Mouse (Mus musculus): ENCODE data around the gene Psmd14. TPM values are rescaled to one million over a fixed set of nuclear protein-coding genes. Genes with fewer than 3 reads are reported as not detected.

Gene Psmd14
- polyA plus RNA-seq, 1 experiment from 2014 or later, result 184 TPM

DNA sequence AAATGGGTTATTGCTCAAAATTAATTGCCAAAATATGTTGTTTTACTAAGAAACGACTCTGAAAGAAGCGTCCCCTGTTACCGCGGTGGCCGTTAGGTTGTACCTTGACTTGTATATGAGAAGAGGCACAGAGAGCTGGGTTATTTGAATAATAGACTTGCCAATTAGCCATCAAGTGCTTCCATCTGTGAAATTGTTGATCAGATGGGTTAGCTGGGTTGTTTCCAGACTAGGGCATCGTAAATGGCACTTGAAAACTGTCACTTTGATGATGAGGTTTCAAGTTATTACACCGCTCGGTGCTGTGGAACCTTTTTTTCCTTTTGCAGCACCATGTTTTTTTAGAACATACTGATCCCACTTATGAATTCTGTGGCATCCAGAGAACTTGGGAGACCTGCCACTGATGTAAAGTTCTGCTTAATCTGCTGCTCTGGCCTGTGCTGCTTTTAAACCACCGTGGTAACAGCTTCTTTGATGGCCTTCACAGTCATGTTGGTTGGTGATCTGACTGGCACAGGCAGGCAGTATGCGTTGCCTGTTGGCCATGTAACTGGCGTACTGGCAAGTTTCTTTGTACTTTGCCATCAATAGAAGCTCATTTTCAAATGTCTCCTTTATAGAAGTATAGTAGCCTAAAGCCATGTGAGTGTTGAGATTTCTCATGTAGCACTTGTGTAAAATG lies 21.4 kb downstream of the Psmd14 start:
- Histone ChIP-seq H3K36me3 (peaks cover 7% of the 10 kb centered on the region; the same call in 1 of the 2 replicates), H3K4me3 (no peak overlapping the region), H3K4me1 (no peaks in the 10 kb centered on the region), H3K9me3 (no peaks in the 10 kb centered on the region), H3K9ac (no peak overlapping the region), H3K4me2 (replicated peaks) (no peak overlapping the region), H3K27ac (no peak overlapping the region), H3K27me3 (no peaks in the 10 kb centered on the region)
- ATAC-seq (ENCODE audit: low FRiP score, low read depth), result no peak
- WGBS, result 78% methylated on average over 11 of the region's 11 CpGs

DNA sequence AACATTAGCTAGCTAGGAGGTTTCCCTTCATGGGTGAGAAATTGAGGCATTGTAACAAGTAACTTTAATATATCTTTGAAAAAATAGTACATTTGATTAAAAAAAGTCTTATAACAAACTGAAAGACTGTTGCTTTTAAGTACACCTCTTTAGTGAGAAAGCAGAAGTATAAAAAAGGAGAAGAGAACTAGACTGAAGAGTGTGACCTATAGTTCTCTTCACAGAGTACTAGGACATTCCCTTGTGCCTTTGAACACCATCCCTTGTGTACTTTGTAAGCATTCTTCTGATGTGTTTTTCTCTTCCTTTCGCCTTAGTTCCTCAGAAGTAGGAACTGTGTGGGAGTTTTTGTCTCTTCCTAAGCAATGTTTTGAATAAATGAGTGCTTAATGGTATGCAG lies 22.7 kb downstream of the Psmd14 start:
- no peak overlapping the region for H3K4me2 ChIP-seq (replicated peaks)
- no peaks in the 10 kb centered on the region for H3K4me1 ChIP-seq
- H3K4me3 ChIP-seq, result no peak overlapping the region
- peaks cover 7% of the 10 kb centered on the region; the same call in 1 of the 2 replicates for H3K36me3 ChIP-seq
- no peak overlapping the region for H3K27ac ChIP-seq
- no peak overlapping the region for H3K9ac ChIP-seq
- H3K27me3 ChIP-seq, result no peaks in the 10 kb centered on the region
- WGBS, result 83% methylated on average over 1 of the region's 1 CpGs
- H3K9me3 ChIP-seq, result no peaks in the 10 kb centered on the region
- no peak for ATAC-seq (ENCODE audit: low FRiP score, low read depth)

DNA sequence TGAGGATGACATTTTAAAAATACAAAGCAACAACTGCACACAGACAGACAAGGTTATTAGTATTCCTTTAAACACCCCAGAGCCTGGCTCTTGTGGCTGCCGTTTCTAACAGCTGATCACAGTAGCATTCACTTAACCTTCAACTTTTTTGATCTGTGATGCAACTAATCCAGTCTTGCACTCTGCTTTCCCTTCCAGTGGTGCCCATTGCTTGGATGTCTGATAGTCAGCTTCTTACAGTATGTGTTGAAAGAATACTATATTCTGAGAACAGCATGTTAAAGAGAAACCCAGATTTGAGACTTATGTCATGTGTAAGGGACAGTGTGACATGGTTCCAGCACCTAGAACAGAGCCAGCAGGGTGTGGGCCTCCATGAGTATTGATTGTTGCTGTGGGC lies 34.6 kb downstream of the Psmd14 start:
- Histone ChIP-seq H3K4me2 (replicated peaks) (no peak overlapping the region), H3K9me3 (no peaks in the 10 kb centered on the region), H3K4me1 (no peaks in the 10 kb centered on the region), H3K9ac (no peak overlapping the region), H3K4me3 (no peak overlapping the region), H3K27ac (no peak overlapping the region), H3K36me3 (peaks cover 3% of the 10 kb centered on the region; the same call in 1 of the 2 replicates), H3K27me3 (no peaks in the 10 kb centered on the region)
- WGBS, result 64% methylated on average over 1 of the region's 1 CpGs
- ATAC-seq (ENCODE audit: low FRiP score, low read depth), result no peak

DNA sequence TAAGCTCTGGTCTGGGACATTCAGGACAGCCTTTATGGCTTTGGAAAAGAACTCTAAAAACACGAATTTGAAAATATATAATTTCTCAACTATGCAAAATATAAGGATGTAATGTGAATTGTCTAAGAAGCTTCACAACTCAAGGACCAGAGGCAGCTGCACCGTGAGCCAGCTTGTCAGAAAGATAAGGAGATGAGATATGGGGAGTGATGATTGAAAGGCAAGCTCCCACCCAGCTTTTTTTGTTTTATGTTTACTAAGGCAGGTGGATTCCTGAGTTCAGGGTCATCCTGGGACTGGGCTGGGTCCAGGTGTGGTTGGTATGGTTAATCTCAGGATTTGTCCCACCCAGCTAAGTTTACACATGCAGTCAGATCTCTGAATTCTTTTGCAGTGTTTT lies 35.1 kb downstream of the Psmd14 start:
- no peak overlapping the region for H3K4me2 ChIP-seq (replicated peaks)
- H3K27ac ChIP-seq, result no peak overlapping the region
- no peaks in the 10 kb centered on the region for H3K9me3 ChIP-seq
- no peak overlapping the region for H3K4me3 ChIP-seq
- no peak for ATAC-seq (ENCODE audit: low FRiP score, low read depth)
- H3K4me1 ChIP-seq, result 0 out of 2 replicates have a peak, but pooled peaks cover 3% of the 10 kb centered on the region
- no peaks in the 10 kb centered on the region for H3K27me3 ChIP-seq
- no peak overlapping the region for H3K9ac ChIP-seq
- WGBS, result 72% methylated on average over 2 of the region's 2 CpGs
- peaks cover 3% of the 10 kb centered on the region; the same call in 1 of the 2 replicates for H3K36me3 ChIP-seq

DNA sequence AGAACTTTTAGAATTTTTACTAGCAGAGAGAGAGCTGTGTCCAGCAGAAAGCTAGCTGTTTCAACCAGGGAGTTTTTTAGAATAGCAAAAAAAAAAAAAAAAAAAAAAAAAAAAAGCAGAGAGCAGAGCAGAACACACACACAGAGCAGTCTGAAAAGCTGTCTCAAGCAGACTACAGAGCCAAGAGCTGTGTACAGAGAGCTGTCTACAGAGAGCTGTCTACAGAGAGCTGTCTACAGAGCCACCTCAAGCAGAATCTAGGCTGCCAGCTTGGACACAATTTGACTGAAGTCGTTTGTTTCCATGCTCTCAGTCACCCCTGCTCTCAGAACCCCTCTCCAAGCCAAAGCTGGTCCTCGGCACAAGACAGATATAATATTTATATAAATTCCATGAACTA lies 35.9 kb downstream of the Psmd14 start:
- Histone ChIP-seq H3K4me2 (replicated peaks) (no peak overlapping the region), H3K9ac (no peak overlapping the region), H3K36me3 (peaks cover 3% of the 10 kb centered on the region; the same call in 1 of the 2 replicates), H3K4me1 (0 out of 2 replicates have a peak, but pooled peaks cover 3% of the 10 kb centered on the region), H3K9me3 (no peaks in the 10 kb centered on the region), H3K4me3 (no peak overlapping the region), H3K27ac (no peak overlapping the region), H3K27me3 (no peaks in the 10 kb centered on the region)
- ATAC-seq (ENCODE audit: low FRiP score, low read depth), result no peak
- WGBS, result 68% methylated on average over 2 of the region's 2 CpGs

DNA sequence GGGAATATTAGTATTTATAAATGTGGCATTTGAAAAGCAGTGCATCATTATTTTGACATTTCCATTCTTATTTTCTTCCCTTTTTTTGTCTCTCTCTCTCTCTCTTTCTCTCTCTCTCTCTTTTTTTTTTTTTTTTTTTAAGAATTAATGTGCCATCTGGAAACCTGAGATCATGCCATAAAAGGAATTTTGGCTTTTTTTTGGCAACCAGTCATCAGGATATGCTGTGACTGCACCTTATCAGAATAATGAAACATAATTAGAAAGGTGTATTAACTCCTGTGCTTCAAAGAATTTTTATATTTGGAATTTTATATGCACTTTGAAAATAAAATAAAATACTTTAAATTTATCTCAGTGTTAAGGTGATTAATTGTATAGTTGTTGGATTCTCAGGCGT lies 39.2 kb downstream of the Psmd14 start:
- Histone ChIP-seq H3K9me3 (no peaks in the 10 kb centered on the region), H3K9ac (no peak overlapping the region), H3K36me3 (no peaks in the 10 kb centered on the region), H3K4me3 (no peak overlapping the region), H3K27ac (no peak overlapping the region), H3K4me2 (replicated peaks) (no peak overlapping the region), H3K4me1 (0 out of 2 replicates have a peak, but pooled peaks cover 3% of the 10 kb centered on the region), H3K27me3 (no peaks in the 10 kb centered on the region)
- no peak for ATAC-seq (ENCODE audit: low FRiP score, low read depth)
- 57% methylated on average over 1 of the region's 1 CpGs for WGBS

DNA sequence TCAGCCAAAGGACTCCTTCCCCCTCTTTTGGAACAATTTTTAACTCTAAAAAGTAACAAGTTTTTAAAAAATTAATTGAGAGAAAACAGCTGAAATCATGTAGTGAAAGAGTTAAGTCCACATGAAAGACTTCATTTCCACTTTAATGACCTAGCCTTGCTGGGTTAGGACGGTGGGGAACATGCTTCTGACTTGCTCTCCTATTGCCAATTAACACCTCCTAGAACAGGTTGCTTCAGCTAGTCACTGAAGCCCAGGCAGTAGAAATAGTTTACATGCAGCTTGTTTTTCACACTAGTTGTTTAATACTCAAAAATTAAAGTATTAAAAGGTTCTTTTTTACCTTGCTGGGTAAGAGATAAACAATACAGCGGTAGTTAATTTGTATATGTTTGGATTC lies 39.8 kb downstream of the Psmd14 start:
- 41% methylated on average over 2 of the region's 2 CpGs for WGBS
- no peaks in the 10 kb centered on the region for H3K9me3 ChIP-seq
- no peaks in the 10 kb centered on the region for H3K36me3 ChIP-seq
- no peak overlapping the region for H3K4me3 ChIP-seq
- H3K27me3 ChIP-seq, result no peaks in the 10 kb centered on the region
- no peak overlapping the region for H3K9ac ChIP-seq
- ATAC-seq (ENCODE audit: low FRiP score, low read depth), result no peak
- no peak overlapping the region for H3K27ac ChIP-seq
- H3K4me2 ChIP-seq (replicated peaks), result no peak overlapping the region
- 0 out of 2 replicates have a peak, but pooled peaks cover 3% of the 10 kb centered on the region for H3K4me1 ChIP-seq

DNA sequence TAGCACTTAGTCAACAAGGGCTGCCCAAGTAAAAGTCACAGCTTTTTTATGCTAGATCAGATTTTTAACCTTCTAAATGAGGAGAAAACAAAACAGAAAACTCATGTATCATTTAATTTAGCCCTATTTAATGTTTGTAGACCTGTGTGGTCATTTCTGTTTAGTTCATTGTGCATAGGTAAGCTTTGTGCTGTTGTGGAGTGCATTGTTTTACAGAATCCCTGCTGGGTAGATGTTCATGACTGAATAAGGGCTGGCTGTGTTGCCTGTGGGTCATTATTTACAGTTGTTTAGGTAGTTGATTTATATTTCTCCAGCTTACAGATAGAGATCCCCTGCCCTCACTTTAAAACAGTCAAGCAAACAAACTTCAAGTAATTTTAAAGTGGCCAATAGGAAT lies 40.9 kb downstream of the Psmd14 start:
- Histone ChIP-seq H3K9ac (no peak overlapping the region), H3K9me3 (no peaks in the 10 kb centered on the region), H3K36me3 (no peaks in the 10 kb centered on the region), H3K4me2 (replicated peaks) (no peak overlapping the region), H3K4me3 (no peak overlapping the region), H3K27ac (no peak overlapping the region), H3K4me1 (0 out of 2 replicates have a peak, but pooled peaks cover 3% of the 10 kb centered on the region), H3K27me3 (no peaks in the 10 kb centered on the region)
- ATAC-seq (ENCODE audit: low FRiP score, low read depth), result no peak

DNA sequence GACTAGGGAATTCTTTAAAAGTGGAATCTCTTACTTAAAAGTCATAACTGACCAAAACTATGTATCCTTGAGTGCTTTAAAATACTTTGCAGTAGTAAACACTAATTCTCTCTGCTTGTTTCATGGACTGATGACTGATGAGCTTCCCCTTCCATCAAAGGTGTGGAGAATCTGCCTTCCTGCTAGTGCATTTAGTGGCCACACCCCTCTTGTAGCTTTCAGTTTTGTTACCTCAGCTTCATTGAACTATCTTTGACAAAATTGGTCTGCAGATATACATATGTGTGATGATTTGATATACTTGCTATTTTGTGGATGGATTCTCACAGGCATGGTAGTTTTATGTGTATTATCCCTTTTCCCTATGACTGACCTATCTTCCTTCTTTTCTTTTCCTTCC lies 43.5 kb downstream of the Psmd14 start:
- no peaks in the 10 kb centered on the region for H3K9me3 ChIP-seq
- H3K4me3 ChIP-seq, result no peak overlapping the region
- H3K4me1 ChIP-seq, result 0 out of 2 replicates have a peak, but pooled peaks cover 3% of the 10 kb centered on the region
- H3K36me3 ChIP-seq, result no peaks in the 10 kb centered on the region
- ATAC-seq (ENCODE audit: low FRiP score, low read depth), result no peak
- H3K4me2 ChIP-seq (replicated peaks), result no peak overlapping the region
- no peak overlapping the region for H3K9ac ChIP-seq
- H3K27me3 ChIP-seq, result no peaks in the 10 kb centered on the region
- H3K27ac ChIP-seq, result no peak overlapping the region

DNA sequence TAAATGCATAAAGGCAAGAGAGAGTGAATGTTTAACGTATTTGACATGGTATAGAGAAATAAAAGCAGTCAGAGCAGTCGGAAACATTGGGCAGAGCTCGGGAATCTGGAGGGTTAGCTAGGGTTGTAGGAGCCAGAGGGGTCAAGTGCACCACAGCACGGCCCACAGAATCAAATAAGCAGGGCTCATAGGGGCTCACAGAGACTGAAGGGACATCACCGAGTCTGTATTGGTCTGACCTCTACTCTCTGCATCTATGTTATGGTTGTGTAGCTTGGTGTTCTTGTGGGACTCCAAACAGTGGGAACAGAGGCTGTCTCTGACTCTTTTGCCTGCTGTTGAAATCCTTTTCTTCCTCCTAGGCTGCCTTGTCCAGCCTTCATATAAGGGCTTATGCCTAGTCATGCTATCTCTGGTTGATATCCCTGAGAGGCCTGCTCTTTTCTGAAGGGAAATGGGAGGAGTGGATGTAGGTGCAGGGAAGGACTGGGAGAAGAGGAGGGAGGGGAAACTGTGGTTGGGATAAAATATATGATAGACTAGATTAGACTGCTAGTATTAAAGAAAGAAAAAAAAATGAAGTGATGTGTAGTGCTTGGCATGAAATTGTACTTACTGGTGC lies 47.9 kb downstream of the Psmd14 start:
- H3K4me1 ChIP-seq, result no peaks in the 10 kb centered on the region
- no peak overlapping the region for H3K9ac ChIP-seq
- H3K9me3 ChIP-seq, result no peaks in the 10 kb centered on the region
- 82% methylated on average over 5 of the region's 5 CpGs for WGBS
- H3K4me2 ChIP-seq (replicated peaks), result no peak overlapping the region
- H3K36me3 ChIP-seq, result no peaks in the 10 kb centered on the region
- H3K4me3 ChIP-seq, result no peak overlapping the region
- ATAC-seq (ENCODE audit: low FRiP score, low read depth), result no peak
- no peaks in the 10 kb centered on the region for H3K27me3 ChIP-seq
- H3K27ac ChIP-seq, result no peak overlapping the region

DNA sequence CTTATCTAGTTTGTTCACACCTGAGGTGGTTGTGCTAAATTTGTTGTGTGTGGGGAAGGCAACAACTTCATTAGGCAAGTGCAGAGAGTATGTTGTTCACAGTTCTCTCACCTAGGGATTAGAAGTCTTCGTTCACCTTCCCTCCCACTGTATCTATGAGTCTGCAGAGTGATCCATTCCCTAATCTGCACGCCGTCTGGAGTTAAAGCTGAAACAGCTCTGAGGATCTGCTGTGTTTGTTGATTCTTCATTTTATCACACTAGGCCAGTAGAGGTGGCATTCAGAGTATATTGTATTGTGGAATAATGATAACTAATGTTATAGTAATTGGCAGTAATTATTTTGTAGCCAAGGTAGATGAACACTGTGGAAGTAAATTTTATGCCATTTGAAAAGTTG lies 48.5 kb downstream of the Psmd14 start:
- ATAC-seq (ENCODE audit: low FRiP score, low read depth), result no peak
- 88% methylated on average over 3 of the region's 3 CpGs for WGBS

DNA sequence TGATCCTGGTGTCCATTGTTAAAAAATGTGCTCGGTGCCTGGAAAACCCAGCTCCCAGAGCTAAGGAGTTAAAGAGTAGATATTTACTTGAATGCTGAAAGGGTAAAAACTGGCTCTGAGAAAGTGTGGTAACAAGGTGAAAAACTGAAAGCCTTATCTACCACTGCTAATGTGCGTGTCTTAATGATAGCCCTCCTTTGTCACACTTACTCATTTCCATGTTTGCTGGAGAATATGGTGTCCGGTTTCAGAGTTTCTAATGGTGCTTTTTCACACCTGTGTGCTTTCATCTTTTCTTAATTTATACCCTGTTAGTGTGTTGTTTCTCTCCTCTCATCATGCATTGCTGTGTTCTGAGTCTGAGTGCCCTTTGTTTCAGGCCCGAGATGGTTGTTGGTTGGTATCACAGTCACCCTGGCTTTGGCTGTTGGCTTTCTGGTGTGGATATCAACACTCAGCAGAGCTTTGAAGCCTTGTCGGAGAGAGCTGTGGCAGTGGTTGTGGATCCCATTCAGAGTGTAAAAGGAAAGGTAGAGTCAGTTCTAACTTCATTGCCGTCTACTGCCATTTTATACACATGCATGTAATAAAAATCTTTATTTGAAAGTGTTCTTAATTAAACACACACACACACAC lies 53.1 kb downstream of the Psmd14 start:
- peaks cover 4% of the 10 kb centered on the region; the same call in 1 of the 2 replicates for H3K4me1 ChIP-seq
- H3K9me3 ChIP-seq, result no peaks in the 10 kb centered on the region
- no peak overlapping the region for H3K4me3 ChIP-seq
- no peak overlapping the region for H3K27ac ChIP-seq
- no peak overlapping the region for H3K9ac ChIP-seq
- no peak; the same call in 1 of the 2 replicates for ATAC-seq (ENCODE audit: low FRiP score, low read depth)
- WGBS, result 45% methylated on average over 6 of the region's 6 CpGs
- H3K36me3 ChIP-seq, result no peaks in the 10 kb centered on the region
- H3K27me3 ChIP-seq, result no peaks in the 10 kb centered on the region
- H3K4me2 ChIP-seq (replicated peaks), result no peak overlapping the region

More for the DNA sequence above, 48.5 kb downstream of the Psmd14 start:
- H3K36me3 ChIP-seq, result no peaks in the 10 kb centered on the region
- H3K9ac ChIP-seq, result no peak overlapping the region
- no peak overlapping the region for H3K27ac ChIP-seq
- no peak overlapping the region for H3K4me2 ChIP-seq (replicated peaks)
- H3K4me1 ChIP-seq, result peaks cover 4% of the 10 kb centered on the region; the same call in 1 of the 2 replicates
- H3K27me3 ChIP-seq, result no peaks in the 10 kb centered on the region
- no peak overlapping the region for H3K4me3 ChIP-seq
- no peaks in the 10 kb centered on the region for H3K9me3 ChIP-seq

Measured in limb, embryonic 13.5 days (tissue).